Mouse (Mus musculus): ENCODE measurements around the gene Sept9.

Gene Sept9

GRCm38 (mm10) chr11:117403781-117404180 is 204.3 kb downstream of the Sept9 start:
- no peak for DNase-seq (ENCODE audit: low read depth, low spot score)

- no peak for DNase-seq (ENCODE audit: low read depth, low spot score)
Observed at GRCm38 (mm10) chr11:117406711-117407110, 207.2 kb downstream of the Sept9 start.

DNA sequence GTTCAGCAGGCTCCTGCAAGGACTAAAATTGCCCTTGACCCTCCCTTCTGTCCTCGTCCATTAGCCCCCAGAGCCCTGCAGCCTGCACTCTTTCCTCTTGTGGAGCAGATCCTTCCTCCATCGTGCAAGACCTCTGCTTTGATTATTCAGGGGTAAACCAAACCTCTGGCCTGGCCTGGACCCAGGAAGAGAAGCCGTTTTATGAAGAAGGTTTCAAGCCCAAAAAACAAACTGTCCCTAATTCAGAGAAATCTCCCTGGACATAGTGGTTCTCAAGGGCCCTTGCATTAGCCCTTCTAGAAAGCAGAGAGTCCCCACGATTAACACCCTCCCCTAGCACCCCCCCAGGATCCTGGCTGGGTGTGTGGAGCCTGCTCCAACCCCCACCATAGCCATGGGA is 207.7 kb downstream of the Sept9 start:
- DNase-seq (ENCODE audit: low read depth, low spot score): no peak

GRCm38 (mm10) chr11:117407651-117408441 is 208.4 kb downstream of the Sept9 start:
- DNase-seq (ENCODE audit: low read depth, low spot score): peak; percentile 78

DNA sequence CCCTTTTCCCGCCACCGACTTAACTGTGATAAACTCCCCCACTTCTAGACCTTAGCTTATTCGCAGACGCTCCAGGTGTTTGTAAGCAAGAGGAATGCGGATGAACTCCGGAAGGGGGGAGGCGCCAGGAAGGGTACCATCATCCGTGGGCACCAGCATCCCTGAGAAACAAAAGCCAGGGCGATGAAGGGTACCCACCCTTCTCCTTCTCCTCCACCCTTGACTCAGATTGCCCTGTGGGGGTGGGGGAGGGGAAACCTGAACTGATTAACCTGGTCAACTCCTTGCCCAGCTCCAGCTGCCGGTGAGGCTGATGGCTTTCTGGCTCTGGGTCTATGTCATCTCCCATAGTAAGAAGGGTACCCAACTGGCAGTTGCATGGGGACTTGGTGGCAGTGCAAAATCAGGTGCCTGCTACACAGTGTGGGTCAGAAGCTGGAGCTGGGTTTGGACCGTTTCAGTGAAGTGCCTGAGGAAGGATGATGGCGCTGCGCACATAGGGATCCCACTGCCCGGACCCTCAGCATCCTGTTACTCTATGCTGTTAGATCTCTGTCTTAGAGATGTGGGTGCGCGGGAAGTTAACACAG is 209.1 kb downstream of the Sept9 start:
- no peak for DNase-seq (ENCODE audit: low read depth, low spot score)

DNA sequence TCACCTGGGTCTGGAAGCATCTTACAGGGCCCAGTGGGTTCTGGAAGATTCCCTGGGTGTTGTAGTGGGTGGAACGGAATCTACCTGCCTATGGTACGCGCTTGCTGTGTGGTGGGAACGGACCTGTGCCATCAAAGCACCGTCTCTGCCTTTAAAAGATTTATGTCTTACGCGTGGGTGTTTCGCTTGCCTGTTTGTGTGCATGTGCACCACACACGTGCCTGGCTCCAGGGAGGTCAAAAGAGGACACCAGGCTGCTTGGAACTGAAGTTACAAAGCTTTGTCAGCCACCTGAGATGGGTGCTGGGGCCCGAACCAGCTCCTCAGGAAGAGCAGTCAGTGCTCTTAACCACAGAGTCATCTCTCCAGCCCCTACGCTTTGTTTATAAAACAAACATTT is 209.9 kb downstream of the Sept9 start:
- no peak for DNase-seq (ENCODE audit: low read depth, low spot score)

DNA sequence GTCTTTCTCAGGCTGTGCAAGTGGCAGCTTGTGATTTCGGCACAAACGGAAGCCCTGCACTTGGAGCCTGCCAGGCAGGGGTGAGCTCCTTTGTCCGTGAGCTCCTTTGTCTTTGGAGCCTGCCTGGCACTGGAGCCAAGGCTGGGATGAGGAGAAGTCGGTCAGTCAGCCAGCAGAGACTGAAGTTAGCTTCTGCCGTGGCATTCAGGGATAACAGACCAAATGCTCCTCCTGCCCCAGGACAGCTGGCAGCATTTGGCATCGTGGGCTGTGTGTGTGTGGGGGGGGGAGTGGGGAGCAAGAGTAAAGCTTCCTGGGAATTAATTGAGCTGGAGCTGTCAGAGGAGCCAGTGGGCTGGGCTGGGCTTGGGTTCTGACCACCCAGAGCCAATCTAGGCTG is 210.6 kb downstream of the Sept9 start:
- no peak for DNase-seq (ENCODE audit: low read depth, low spot score)

GRCm38 (mm10) chr11:117411663-117412062 is 212.2 kb downstream of the Sept9 start:
- no peak for DNase-seq (ENCODE audit: low read depth, low spot score)

Data from telencephalon, adult 2 months (tissue).